Mouse (Mus musculus) left cerebral cortex, adult 2 months (tissue): ENCODE measurements around the gene Psmg1. TPM values are rescaled to one million over a fixed set of nuclear protein-coding genes. Genes with fewer than 3 reads are reported as not detected.
"Not testable (repeated sequence)": the region's sequence is repeated elsewhere in the genome, so short reads cannot be mapped to it uniquely, and the experiment has no call there.

Experiments used
- DNase-seq, 2 experiments: peaks; one replicate each; pipeline ENCODE4 v3.0.0; 2021 to 2022; ENCODE audit warnings: low spot score in 2 of 2, mixed read lengths in 1 of 2; ENCODE audit errors: extremely low spot score in 1 of 2
- H3K27ac ChIP-seq: fragments of 200-600 bp; 2 replicates; pipeline ENCODE4 v1.8.1; 2022
- H3K4me3 ChIP-seq: fragments of 200-600 bp; 2 replicates; pipeline ENCODE4 v1.8.1; 2022
- CTCF ChIP-seq: fragments of 200-600 bp; IDR thresholded peaks from 2 replicates; pipeline ENCODE4 v1.8.1; 2022; ENCODE audit warnings: antibody characterized with exemption, mild to moderate bottlenecking, moderate library complexity
- intact Hi-C: fragments of 180-260 bp; cut with DNase I; formaldehyde crosslinking; loops from one replicate; pipeline ENCODE4 v1.15.1; 2025
- long read RNA-seq, 2 experiments: library from polyadenylated mRNA; stranded (forward); transcript quantifications; one replicate each; pipeline ENCODE4 v2.0.0; 2021; ENCODE audit warnings: borderline mapping rate in 2 of 2
- total RNA-seq, 2 experiments: library from RNA; stranded (reverse); gene quantifications; 2 replicates each; pipeline ENCODE4 v1.2.3; 2021

Psmg1 gene
- 10 to 100 TPM; 15.9 to 16.0 TPM for total RNA-seq
- long read RNA-seq, experiment 1, transcript Psmg1-201 (7 exons, 1,044 nt), result major isoform, 10 of 10 reads
- long read RNA-seq, experiment 1, partial matches to known transcripts, result 0 of 10 reads
- long read RNA-seq, experiment 1, other reads (novel, unspliced or antisense), result 0 of 10 reads
- long read RNA-seq, experiment 2, transcript Psmg1-201 (7 exons, 1,044 nt), result major isoform, 6 of 7 reads
- long read RNA-seq, experiment 2, partial matches to known transcripts, result 0 of 7 reads
- long read RNA-seq, experiment 2, other reads (novel, unspliced or antisense), result 1 of 7 reads

GRCm38 (mm10) chr16:95990462-95991121, at the start of gene Psmg1:
Gene Psmg1, minus strand, starts transcription at chr16:95990960.
- peak within 1 kb of the TSS; percentile 88 for H3K27ac ChIP-seq
- intact Hi-C loops, result loop anchor here (5.0 kb wide), 1 partner anchor 162 kb away; no protein-coding TSS in a partner anchor
- peak; percentile 96 to 98 for DNase-seq
- H3K4me3 ChIP-seq, result peak within 1 kb of the TSS; percentile 92
- TF ChIP-seq CTCF, result no peak

GRCm38 (mm10) chr16:96039538-96039937, 48.8 kb upstream of the Psmg1 start:
- intact Hi-C loops, result no loop called here
- no peak overlapping the region for H3K27ac ChIP-seq
- peak in 1 of 2 experiments; percentile 20 for DNase-seq
- TF ChIP-seq CTCF, result no peak
- no peak overlapping the region for H3K4me3 ChIP-seq

GRCm38 (mm10) chr16:96034473-96034872, 43.7 kb upstream of the Psmg1 start:
- no peak for DNase-seq
- intact Hi-C loops, result loop anchor here (5.0 kb wide), 1 partner anchor 33 kb away; no protein-coding TSS in a partner anchor
- no peak overlapping the region for H3K27ac ChIP-seq
- H3K4me3 ChIP-seq, result no peak overlapping the region
- TF ChIP-seq CTCF, result no peak

- DNase-seq, result no peak
- no peak for TF ChIP-seq CTCF
- intact Hi-C loops, result loop anchor here (5.0 kb wide), 1 partner anchor 35 kb away; no protein-coding TSS in a partner anchor
- Histone ChIP-seq H3K27ac (no peak overlapping the region), H3K4me3 (no peak overlapping the region)
Observed at GRCm38 (mm10) chr16:96032368-96033043, 41.7 kb upstream of the Psmg1 start.

- intact Hi-C loops, result loop anchor here (5.0 kb wide), 1 partner anchor 37 kb away; no protein-coding TSS in a partner anchor
- DNase-seq, result no peak
- peak; percentile 36 for TF ChIP-seq CTCF
Observed at GRCm38 (mm10) chr16:96030476-96031102, 39.8 kb upstream of the Psmg1 start.

GRCm38 (mm10) chr16:96026256-96026655, 35.5 kb upstream of the Psmg1 start:
- no peak overlapping the region for H3K27ac ChIP-seq

More at GRCm38 (mm10) chr16:96030476-96031102, 39.8 kb upstream of the Psmg1 start:
- no peak overlapping the region for H3K27ac ChIP-seq
- H3K4me3 ChIP-seq, result no peak overlapping the region

GRCm38 (mm10) chr16:96025244-96025643, 34.5 kb upstream of the Psmg1 start:
- no peak overlapping the region for H3K4me3 ChIP-seq
- DNase-seq, result no peak
- TF ChIP-seq CTCF, result peak; percentile 19
- no peak overlapping the region for H3K27ac ChIP-seq
- intact Hi-C loops, result no loop called here

More at GRCm38 (mm10) chr16:96026256-96026655, 35.5 kb upstream of the Psmg1 start:
- DNase-seq, result no peak
- H3K4me3 ChIP-seq, result no peak overlapping the region
- intact Hi-C loops, result no loop called here
- no peak for TF ChIP-seq CTCF

- no peak for DNase-seq
- no peak overlapping the region for H3K4me3 ChIP-seq
- H3K27ac ChIP-seq, result no peak overlapping the region
- TF ChIP-seq CTCF, result no peak
- intact Hi-C loops, result no loop called here
Observed at GRCm38 (mm10) chr16:96021045-96021444, 30.3 kb upstream of the Psmg1 start.

GRCm38 (mm10) chr16:96009124-96009523, 18.4 kb upstream of the Psmg1 start:
- H3K27ac ChIP-seq, DNase-seq, H3K4me3 ChIP-seq, intact Hi-C loops: not testable (repeated sequence)

- intact Hi-C loops, H3K4me3 ChIP-seq, H3K27ac ChIP-seq, DNase-seq: not testable (repeated sequence)
Observed at GRCm38 (mm10) chr16:96004278-96004677, 13.5 kb upstream of the Psmg1 start.

GRCm38 (mm10) chr16:95999291-95999690, 8.5 kb upstream of the Psmg1 start:
- DNase-seq, result no peak
- intact Hi-C loops, result no loop called here
- Histone ChIP-seq H3K4me3 (no peak overlapping the region), H3K27ac (no peak overlapping the region)
- TF ChIP-seq CTCF, result no peak

- intact Hi-C loops, result no loop called here
- TF ChIP-seq CTCF, result no peak
- no peak overlapping the region for H3K4me3 ChIP-seq
- H3K27ac ChIP-seq, result no peak overlapping the region
- no peak for DNase-seq
Observed at GRCm38 (mm10) chr16:95996156-95996555, 5.4 kb upstream of the Psmg1 start.

- H3K27ac ChIP-seq, DNase-seq, H3K4me3 ChIP-seq: not testable (repeated sequence)
- intact Hi-C loops, result loop anchor here (5.0 kb wide), 1 partner anchor 158 kb away; no protein-coding TSS in a partner anchor
Observed at GRCm38 (mm10) chr16:95994576-95994975, 3.8 kb upstream of the Psmg1 start.
